Mouse (Mus musculus) liver, postnatal 0 days (tissue): ENCODE measurements around the gene Cstf2t. TPM values are rescaled to one million over a fixed set of nuclear protein-coding genes. Genes with fewer than 3 reads are reported as not detected.

Experiments used
- ATAC-seq: fragments of 200-750 bp; cut with Nextera tagmentation; 2 replicates; pipeline ENCODE4 v1.8.0; 2017; ENCODE audit warnings: mild to moderate bottlenecking, moderate library complexity
- DNase-seq: peaks from one replicate; pipeline ENCODE4 v3.0.0-alpha.2; 2016
- H3K27ac ChIP-seq: fragments of 300-500 bp; sonication (generic); 2 replicates; pipeline ENCODE4 v1.5.1; 2014; ENCODE audit warnings: antibody characterized with exemption, moderate library complexity, mild to moderate bottlenecking, low read depth
- H3K27me3 ChIP-seq: fragments of 300-500 bp; sonication (generic); 2 replicates; pipeline ENCODE4 v1.6.1; 2014; ENCODE audit warnings: low read length, control low read depth, mixed read lengths; ENCODE audit not compliant: insufficient read depth
- H3K36me3 ChIP-seq: fragments of 300-500 bp; sonication (generic); replicated peaks from 2 replicates; pipeline ENCODE4 v1.6.1; 2014; ENCODE audit warnings: mild to moderate bottlenecking, control low read depth, low read length, moderate library complexity, mixed read lengths; ENCODE audit not compliant: insufficient read depth
- H3K4me1 ChIP-seq: fragments of 300-500 bp; sonication (generic); 2 replicates; pipeline ENCODE4 v1.6.1; 2014; ENCODE audit warnings: antibody characterized with exemption, mild to moderate bottlenecking, control low read depth; ENCODE audit not compliant: insufficient read depth
- H3K4me2 ChIP-seq: fragments of 300-500 bp; sonication (generic); 2 replicates; pipeline ENCODE4 v1.6.1; 2014; ENCODE audit warnings: low read depth, mild to moderate bottlenecking, low read length, moderate library complexity, mixed read lengths
- H3K4me3 ChIP-seq: fragments of 300-500 bp; sonication (generic); 2 replicates; pipeline ENCODE4 v1.5.1; 2014; ENCODE audit warnings: low read depth, low read length
- H3K9ac ChIP-seq: fragments of 300-500 bp; sonication (generic); replicated peaks from 2 replicates; pipeline ENCODE4 v1.6.1; 2014; ENCODE audit warnings: mild to moderate bottlenecking, moderate library complexity
- H3K9me3 ChIP-seq: fragments of 300-500 bp; sonication (generic); 2 replicates; pipeline ENCODE4 v1.6.1; 2016; ENCODE audit warnings: mild to moderate bottlenecking, control low read depth, low read length, mixed read lengths
- CTCF ChIP-seq: sonication (generic); IDR thresholded peaks from 2 replicates; pipeline ENCODE4 v1.5.1; 2016; ENCODE audit warnings: antibody characterized with exemption, low read depth
- EP300 ChIP-seq: IDR thresholded peaks from 2 replicates; pipeline ENCODE4 v1.6.1; 2016; ENCODE audit warnings: antibody characterized with exemption, low read depth, mild to moderate bottlenecking
- WGBS: fragments of 180-500 bp; shearing (Covaris S2); extraction: QIAGEN DNeasy Blood & Tissue Kit; methylation state at CpG from one replicate; pipeline ENCODE4 v1.1.7; 2014; ENCODE audit not compliant: insufficient replicate concordance; 5-methylcytosine and 5-hydroxymethylcytosine counted together
- polyA plus RNA-seq: library from polyadenylated mRNA; unstranded; fragments of >200 nt; fragmentation: Nextera tagmentation; extraction: Ambion mirVana; gene quantifications from 2 replicates; pipeline ENCODE4 v1.2.1, GENCODE M21; 2015

Cstf2t gene
- polyA plus RNA-seq, 1 experiment from 2014 or later = 9.9 TPM

- no peak overlapping the region for H3K4me3 ChIP-seq
- DNase-seq = no peak
- H3K36me3 ChIP-seq = no peaks in the 10 kb centered on the region
- no peaks in the 10 kb centered on the region for H3K9me3 ChIP-seq
- TF ChIP-seq CTCF (no peak), EP300 (no peak)
- no peak for ATAC-seq
- no peak overlapping the region for H3K4me2 ChIP-seq
- H3K9ac ChIP-seq = no peak overlapping the region
- no peaks in the 10 kb centered on the region for H3K4me1 ChIP-seq
- WGBS = 72% methylated on average over 3 of the region's 3 CpGs
- no peaks in the 10 kb centered on the region for H3K27me3 ChIP-seq
- no peak overlapping the region for H3K27ac ChIP-seq
Observed at GRCm38 (mm10) chr19:31097857-31098256, 15.2 kb downstream of the Cstf2t start.

- Histone ChIP-seq H3K4me3 (no peak overlapping the region), H3K27ac (no peak overlapping the region), H3K4me2 (no peak overlapping the region), H3K9me3 (no peaks in the 10 kb centered on the region), H3K36me3 (no peaks in the 10 kb centered on the region), H3K4me1 (no peaks in the 10 kb centered on the region), H3K27me3 (no peaks in the 10 kb centered on the region), H3K9ac (no peak overlapping the region)
- no peak for ATAC-seq
- 74% methylated on average over 3 of the region's 3 CpGs for WGBS
- DNase-seq = no peak
- TF ChIP-seq EP300 = no peak
- TF ChIP-seq CTCF = no peak
Observed at GRCm38 (mm10) chr19:31099369-31099768, 16.7 kb downstream of the Cstf2t start.

GRCm38 (mm10) chr19:31104764-31105163 lies 22.1 kb downstream of the Cstf2t start:
- Histone ChIP-seq H3K36me3 (no peaks in the 10 kb centered on the region), H3K27me3 (no peaks in the 10 kb centered on the region), H3K4me1 (no peaks in the 10 kb centered on the region), H3K9ac (no peak overlapping the region), H3K27ac (no peak overlapping the region), H3K4me3 (no peak overlapping the region), H3K4me2 (no peak overlapping the region), H3K9me3 (no peaks in the 10 kb centered on the region)
- TF ChIP-seq EP300 (no peak), CTCF (no peak)
- no peak for ATAC-seq
- 47% methylated on average over 6 of the region's 6 CpGs for WGBS
- no peak for DNase-seq

GRCm38 (mm10) chr19:31106036-31106435 lies 23.4 kb downstream of the Cstf2t start:
- Histone ChIP-seq H3K9me3 (no peaks in the 10 kb centered on the region), H3K36me3 (no peaks in the 10 kb centered on the region), H3K4me2 (no peak overlapping the region), H3K9ac (no peak overlapping the region), H3K27me3 (no peaks in the 10 kb centered on the region), H3K4me3 (no peak overlapping the region), H3K4me1 (no peaks in the 10 kb centered on the region), H3K27ac (no peak overlapping the region)
- DNase-seq (no peak), ATAC-seq (no peak)
- WGBS = 60% methylated on average over 3 of the region's 3 CpGs
- TF ChIP-seq EP300 (no peak), CTCF (no peak)

GRCm38 (mm10) chr19:31106835-31107554 lies 24.4 kb downstream of the Cstf2t start:
- WGBS = 28% methylated on average over 9 of the region's 9 CpGs
- no peaks in the 10 kb centered on the region for H3K4me1 ChIP-seq
- H3K27me3 ChIP-seq = no peaks in the 10 kb centered on the region
- H3K4me2 ChIP-seq = no peak overlapping the region
- H3K36me3 ChIP-seq = no peaks in the 10 kb centered on the region
- no peak overlapping the region for H3K4me3 ChIP-seq
- H3K9ac ChIP-seq = no peak overlapping the region
- no peaks in the 10 kb centered on the region for H3K9me3 ChIP-seq
- 0 out of 2 replicates have a peak, but pooled peaks have one; percentile 29 for ATAC-seq
- DNase-seq = no peak
- no peak for TF ChIP-seq CTCF
- TF ChIP-seq EP300 = peak; percentile 40; the same call in 1 of the 2 replicates
- H3K27ac ChIP-seq = no peak overlapping the region

- 42% methylated on average over 4 of the region's 4 CpGs for WGBS
- Histone ChIP-seq H3K9me3 (no peaks in the 10 kb centered on the region), H3K36me3 (no peaks in the 10 kb centered on the region), H3K4me1 (no peaks in the 10 kb centered on the region), H3K9ac (no peak overlapping the region), H3K27ac (no peak overlapping the region), H3K27me3 (no peaks in the 10 kb centered on the region), H3K4me2 (no peak overlapping the region), H3K4me3 (no peak overlapping the region)
- ATAC-seq (no peak), DNase-seq (no peak)
- no peak for TF ChIP-seq CTCF
- TF ChIP-seq EP300 = no peak
Observed at GRCm38 (mm10) chr19:31114690-31115089, 32.1 kb downstream of the Cstf2t start.
